In the genomic region with DNA sequence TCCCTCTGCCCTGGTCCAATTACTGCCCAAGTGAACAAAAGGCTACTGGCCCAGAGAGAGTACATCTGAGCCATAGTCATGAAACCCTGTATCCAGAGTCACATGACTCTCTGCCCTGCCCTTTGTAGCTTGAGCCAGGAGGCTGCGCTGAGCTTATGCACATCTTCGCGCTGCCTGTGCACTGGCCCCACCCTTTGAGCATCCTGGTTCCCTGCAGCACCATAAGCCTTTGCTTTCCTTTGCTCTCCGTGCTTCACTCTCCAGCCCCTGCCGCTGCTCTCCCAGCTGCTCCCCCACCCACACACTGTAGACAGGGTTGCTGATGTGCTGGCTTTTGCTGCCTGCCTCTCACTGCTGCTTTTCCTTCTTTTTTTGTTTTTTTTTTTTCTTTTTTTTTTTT, we compare ENCODE assay signal across 26 mouse cellular contexts. TPM values are rescaled to one million over a fixed set of nuclear protein-coding genes. Genes with fewer than 3 reads are reported as not detected.
A peak's percentile ranks its signal among the peaks of the same experiment; 100 is the strongest.
DNase-seq lines count a peak whose midpoint lies in the region; ATAC-seq and TF ChIP-seq lines count a peak whose summit lies in the region.
"Had no signal": no experiment of that assay in that cellular context is flagged by ENCODE, and none has a peak within 500 bp of the region (broad histone marks: within the 10 kb centered on the region; RNA-seq: fewer than 3 reads in every experiment).

No protein-coding gene starts in this region.

- intact Hi-C loops in left cerebral cortex, adult 2 months (cut with DNase I) = loop anchor here (5.0 to 10.0 kb wide), 4 partner anchors 229 to 641 kb away; no protein-coding TSS in a partner anchor
- intact Hi-C loops in left cerebral cortex, postnatal 36 days (cut with DNase I) = loop anchor here (5.0 kb wide), 3 partner anchors 321 to 581 kb away; no protein-coding TSS in a partner anchor

- 29% methylated on average over 5 of the region's 5 CpGs for WGBS in olfactory bulb, adult 2 months
- 46% methylated on average over 5 of the region's 5 CpGs for WGBS in forebrain, embryonic 12.5 days

- H3K27ac ChIP-seq in left cerebral cortex, adult 2 months = peak overlapping the region; percentile 8; the same call in 1 of the 2 replicates
- H3K27ac ChIP-seq in ES-E14 (ENCODE audit: insufficient read depth, low read depth, low read length, poor library complexity, severe bottlenecking) = no peak overlapping the region
- 0 out of 2 replicates have a peak overlapping the region, but pooled peaks have one; percentile 17 for H3K27ac ChIP-seq in olfactory bulb, adult 2 months (ENCODE audit: insufficient read depth, low read depth, low read length)
- no peak overlapping the region for H3K27ac ChIP-seq in forebrain, embryonic 12.5 days
- H3K27ac ChIP-seq: embryonic facial prominence, embryonic 12.5 days; heart, embryonic 15.5 days; hindbrain, embryonic 14.5 days; liver, embryonic 13.5 days; midbrain, embryonic 12.5 days had no signal

- H3K4me1 ChIP-seq in ES-E14 (ENCODE audit: control insufficient read depth in 2 of 2, insufficient read depth in 2 of 2, low read length in 2 of 2, poor library complexity in 1 of 2) = no peaks in the 10 kb centered on the region
- peaks cover 3% of the 10 kb centered on the region for H3K4me1 ChIP-seq in olfactory bulb, adult 2 months (ENCODE audit: control insufficient read depth, insufficient read depth, low read length)
- no peaks in the 10 kb centered on the region for H3K4me1 ChIP-seq in forebrain, embryonic 12.5 days
- H3K4me1 ChIP-seq: embryonic facial prominence, embryonic 12.5 days; heart, embryonic 15.5 days; liver, embryonic 13.5 days; midbrain, embryonic 12.5 days had no signal

- H3K4me3 ChIP-seq in left cerebral cortex, adult 2 months = no peak overlapping the region
- H3K4me3 ChIP-seq in ES-E14 (ENCODE audit: insufficient read depth in 1 of 2, low read depth in 1 of 2, low read length in 2 of 2, poor library complexity in 1 of 2, severe bottlenecking in 1 of 2) = no peak overlapping the region
- no peak overlapping the region for H3K4me3 ChIP-seq in olfactory bulb, adult 2 months (ENCODE audit: insufficient read depth, low read depth, low read length)
- H3K4me3 ChIP-seq in forebrain, embryonic 12.5 days (replicated peaks) = no peak overlapping the region
- H3K4me3 ChIP-seq: embryonic facial prominence, embryonic 12.5 days; heart, embryonic 15.5 days; liver, embryonic 13.5 days; midbrain, embryonic 12.5 days had no signal

- no peak overlapping the region for H3K9ac ChIP-seq in ES-E14 (ENCODE audit: insufficient read depth, low read depth, low read length, poor library complexity, severe bottlenecking)
- H3K9ac ChIP-seq in forebrain, embryonic 12.5 days = no peak overlapping the region
- H3K9ac ChIP-seq: embryonic facial prominence, embryonic 12.5 days; heart, embryonic 15.5 days; hindbrain, embryonic 14.5 days; liver, embryonic 13.5 days; midbrain, embryonic 12.5 days had no signal

- in situ Hi-C loops in ES-E14 (cut with MboI; ENCODE audit: low sequenced_read_pairs in 2 of 2, unreplicated experiment in 2 of 2) = loop anchor here (5.0 to 25.0 kb wide), 2 partner anchors 551 to 566 kb away; no protein-coding TSS in a partner anchor

- no peak for TF ChIP-seq CTCF in left cerebral cortex, adult 2 months (IDR thresholded peaks at IDR 0.05)
- no peak for TF ChIP-seq CTCF in olfactory bulb, adult 2 months (IDR thresholded peaks at IDR 0.05; ENCODE audit: insufficient read depth, low read depth, low read length)

- TF ChIP-seq POLR2A in olfactory bulb, adult 2 months (IDR thresholded peaks at IDR 0.05; ENCODE audit: insufficient read depth, low read depth, low read length) = no peak

- DNase-seq in frontal cortex, adult 2 months (ENCODE audit: extremely low spot score in 1 of 2, low spot score in 1 of 2) = peak; percentile 63 to 77
- no peak for DNase-seq in frontal cortex, postnatal 25 days (ENCODE audit: low spot score in 2 of 2)
- DNase-seq in left cerebral cortex, adult 2 months (ENCODE audit: extremely low spot score in 1 of 2, low spot score in 2 of 2) = no peak
- DNase-seq in left cerebral cortex, postnatal 36 days (ENCODE audit: low spot score in 2 of 2) = no peak
- no peak for DNase-seq in ES-E14 (ENCODE audit: low read depth, low spot score)
- DNase-seq: adrenal gland, adult 8-10 months; cerebellum, adult 18-20 months; cerebellum, postnatal 14 days; gastrocnemius, postnatal 36 days; heart, postnatal 4 days; kidney, adult 2 months; kidney, postnatal 10 days; liver, embryonic 13.5 days; lung, adult 2 months; lung, postnatal 14 days; thymus, adult 2 months; thymus, postnatal 4 days had no signal

- ATAC-seq in forebrain, embryonic 12.5 days (ENCODE audit: low FRiP score) = no peak
- ATAC-seq: inflammation-experienced regulatory T-cells, adult 6 months had no signal

- no peaks in the 10 kb centered on the region for H3K27me3 ChIP-seq in forebrain, embryonic 12.5 days
- H3K27me3 ChIP-seq: embryonic facial prominence, embryonic 12.5 days; heart, embryonic 15.5 days; liver, embryonic 13.5 days; midbrain, embryonic 12.5 days had no signal

- H3K9me3 ChIP-seq in ES-E14 (ENCODE audit: control insufficient read depth, insufficient read depth, low read depth, low read length) = no peaks in the 10 kb centered on the region
- H3K9me3 ChIP-seq in forebrain, embryonic 12.5 days = no peaks in the 10 kb centered on the region
- H3K9me3 ChIP-seq: embryonic facial prominence, embryonic 12.5 days; heart, embryonic 15.5 days; liver, embryonic 13.5 days; midbrain, embryonic 12.5 days had no signal

- H3K4me2 ChIP-seq in forebrain, embryonic 12.5 days = no peak overlapping the region
- H3K4me2 ChIP-seq: embryonic facial prominence, embryonic 12.5 days; heart, embryonic 15.5 days; hindbrain, embryonic 14.5 days; liver, embryonic 13.5 days; midbrain, embryonic 12.5 days had no signal

- no peaks in the 10 kb centered on the region for H3K36me3 ChIP-seq in ES-E14 (ENCODE audit: control insufficient read depth, insufficient read depth, low read length, poor library complexity, severe bottlenecking)
- peaks cover 6% of the 10 kb centered on the region; the same call in 1 of the 2 replicates for H3K36me3 ChIP-seq in forebrain, embryonic 12.5 days (replicated peaks)
- H3K36me3 ChIP-seq: liver, embryonic 13.5 days had no signal

TF ChIP-seq in ES-E14, 5 proteins besides CTCF, POLR2A, EP300 and RAD21:
- no peak for TF ChIP-seq CHD2 (IDR thresholded peaks at IDR 0.05; ENCODE audit: low read depth, low read length)
- 0 out of 2 replicates have a peak, but pooled peaks have one; percentile 44 for TF ChIP-seq ZNF384 (IDR thresholded peaks at IDR 0.05; ENCODE audit: low read depth, low read length)

RNA-seq across cellular contexts. Expression of a gene that starts 39.6 kb away (rescaled TPM):
- 53.8 and 60.8 TPM in 2 replicates for polyA plus RNA-seq in frontal cortex, adult 2 months (2012; rRNA removed)
- 10 to 100 TPM; 87.9 to 92.8 TPM for total RNA-seq in left cerebral cortex, adult 2 months (2021)
- total RNA-seq in left cerebral cortex, postnatal 36 days (2021) = 10 to 100 TPM; 81.8 to 88.9 TPM
- 14.7 and 28.6 TPM in 2 replicates for total RNA-seq in ES-E14 (2012; rRNA removed)
- not detected in 2 replicates for polyA plus RNA-seq in olfactory bulb, adult 2 months (2012; ENCODE audit: insufficient read depth, insufficient read length, low replicate concordance, missing spikeins)
- polyA plus RNA-seq in forebrain, embryonic 12.5 days (2016; fragmentation: Nextera tagmentation; extraction: Ambion mirVana) = 13.2 and 14.6 TPM in 2 replicates
- total RNA-seq: megakaryocyte, adult 5-6 weeks; neutrophil, adult 5-6 weeks had no signal

RNA-seq across cellular contexts. Expression of a gene that starts 54.2 kb away (rescaled TPM):
- 6.3 and 8.5 TPM in 2 replicates for polyA plus RNA-seq in frontal cortex, adult 2 months (2012; rRNA removed)
- 10 to 100 TPM in 1 of 2 experiments, 1 to 10 TPM in 1; 9.1 to 13.0 TPM for total RNA-seq in left cerebral cortex, adult 2 months (2021)
- 10 to 100 TPM in 1 of 2 experiments, 1 to 10 TPM in 1; 9.2 to 11.5 TPM for total RNA-seq in left cerebral cortex, postnatal 36 days (2021)
- total RNA-seq in ES-E14 (2012; rRNA removed) = 1.2 and 1.4 TPM in 2 replicates
- not detected in 2 replicates for polyA plus RNA-seq in olfactory bulb, adult 2 months (2012; ENCODE audit: insufficient read depth, insufficient read length, low replicate concordance, missing spikeins)
- 0.60 and 0.78 TPM in 2 replicates for polyA plus RNA-seq in forebrain, embryonic 12.5 days (2016; fragmentation: Nextera tagmentation; extraction: Ambion mirVana)
- polyA plus RNA-seq: inflammation-experienced regulatory T-cells, adult 6 months had no signal

Comparison
In these comparisons a context has a peak if more than half of its experiments do, and no peak if none do; other contexts are left out.
1. DNase-seq: peak in frontal cortex, adult 2 months (2 of 2); none in frontal cortex, postnatal 25 days (0 of 2), left cerebral cortex, adult 2 months (0 of 2), left cerebral cortex, postnatal 36 days (0 of 2) and ES-E14 (single experiment).
2. H3K27ac ChIP-seq: peak in left cerebral cortex, adult 2 months (single experiment) and olfactory bulb, adult 2 months (single experiment); none in ES-E14 (single experiment) and forebrain, embryonic 12.5 days (single experiment).